Mouse (Mus musculus) heart, adult 18-20 months (tissue): ENCODE measurements around the gene Abca2. TPM values are rescaled to one million over a fixed set of nuclear protein-coding genes. Genes with fewer than 3 reads are reported as not detected.

ENCODE experiments used
- DNase-seq, 2 experiments: peaks; one replicate each; pipeline ENCODE4 v3.0.0; 2021 to 2022; ENCODE audit warnings: mixed read lengths in 1 of 2
- total RNA-seq, 2 experiments: library from RNA; stranded (reverse); gene quantifications; 2 replicates each; pipeline ENCODE4 v1.2.3; 2021

Abca2 gene
- total RNA-seq, 2 experiments from 2014 or later: 41.4 to 43.2 TPM

DNA sequence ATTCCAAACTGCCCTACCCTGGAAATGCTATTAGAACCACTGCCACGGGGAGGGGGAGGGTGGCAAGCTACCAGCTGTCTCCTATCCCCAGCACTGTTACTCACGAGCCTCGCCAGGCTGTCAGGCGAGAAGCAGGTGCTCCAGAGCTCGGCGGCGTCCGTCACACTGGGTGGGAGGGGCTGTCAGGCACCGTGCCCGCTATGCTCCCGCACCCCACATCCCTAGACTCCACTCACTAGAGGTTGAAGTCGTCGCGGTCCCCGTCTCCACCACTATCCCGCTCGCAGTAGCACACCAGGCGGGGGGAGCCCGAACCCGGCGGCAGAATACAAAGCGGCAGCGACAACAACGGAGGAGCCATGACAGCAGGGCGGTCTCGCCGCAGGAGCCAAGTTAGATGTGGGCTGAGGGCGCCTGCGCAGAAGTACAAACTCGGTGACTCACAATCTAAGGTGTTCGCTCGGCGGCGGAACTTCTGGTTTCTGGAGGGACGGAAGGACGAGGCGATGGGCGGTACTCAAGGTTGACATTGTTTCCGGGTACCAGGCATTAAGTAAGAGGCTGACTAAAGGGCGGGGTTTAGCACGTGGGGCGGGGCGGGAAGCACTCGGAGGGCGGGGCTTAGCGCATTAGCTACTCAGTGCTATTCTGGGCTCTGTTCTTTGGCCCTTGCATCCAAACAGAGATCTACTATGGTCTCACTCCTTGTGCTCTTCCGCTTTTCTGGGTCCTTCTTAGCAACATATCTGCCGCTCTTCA lies 32.2 kb downstream of the Abca2 start, which contains the start of gene Paxx:
TSS of gene Paxx (minus strand) at position 544 of the 759 bp plus-strand sequence.
- DNase-seq: peak; percentile 93 to 97

DNA sequence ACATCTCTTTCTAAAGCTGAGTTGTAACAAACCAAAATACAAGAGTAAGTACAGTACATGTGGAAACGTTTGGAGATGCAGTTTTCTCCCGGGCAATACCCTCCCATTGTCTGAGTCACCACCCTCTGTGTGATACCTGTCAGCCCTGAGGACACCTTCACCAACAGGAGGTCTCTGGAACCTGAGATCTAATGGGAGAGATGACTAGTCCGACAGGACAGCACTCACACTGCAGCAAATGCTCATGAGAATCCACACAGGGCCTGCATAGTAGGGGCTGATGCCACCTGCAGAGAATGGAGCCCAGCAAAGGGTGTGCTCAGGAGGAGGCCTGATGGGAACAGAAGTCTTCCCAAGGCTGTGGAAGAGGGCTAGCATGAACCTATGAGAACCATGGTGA lies 32.9 kb downstream of the Abca2 start:
- DNase-seq: no peak

GRCm38 (mm10) chr2:25463630-25464029 lies 35.1 kb downstream of the Abca2 start:
- DNase-seq: no peak

GRCm38 (mm10) chr2:25465256-25465655 lies 36.8 kb downstream of the Abca2 start:
- no peak for DNase-seq

GRCm38 (mm10) chr2:25465816-25466635 lies 37.5 kb downstream of the Abca2 start:
- DNase-seq: peak in 1 of 2 experiments; percentile 43

- DNase-seq: peak; percentile 32 to 44
These were observed 39.3 kb downstream of the Abca2 start for GRCm38 (mm10) chr2:25467606-25468303.

- peak; percentile 72 to 77 for DNase-seq
These were observed 40.7 kb downstream of the Abca2 start for GRCm38 (mm10) chr2:25468962-25469915.

DNA sequence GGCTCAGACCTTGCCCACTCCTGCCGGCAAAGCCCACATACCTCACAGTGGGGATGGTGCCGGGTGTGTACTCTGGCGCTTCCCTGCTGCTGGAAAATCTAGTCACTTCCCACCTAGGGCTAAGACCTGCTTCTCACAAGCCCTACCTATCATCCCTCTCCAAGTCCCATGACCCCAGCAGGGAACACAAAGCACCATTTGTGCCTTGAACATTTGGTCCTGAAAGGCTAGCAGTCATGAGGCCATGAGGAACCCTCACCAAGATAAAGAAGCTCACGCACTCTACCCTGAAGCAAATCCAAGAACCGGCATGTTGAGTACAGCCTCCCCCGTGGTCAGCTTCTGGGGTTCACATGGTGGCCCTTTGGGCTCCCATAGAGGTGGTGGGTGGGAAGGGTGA lies 41.5 kb downstream of the Abca2 start, which contains the start of gene Ptgds:
TSS of gene Ptgds (minus strand) at position 78 of the 400 bp plus-strand sequence.
- DNase-seq: peak; percentile 50 to 69

- no peak for DNase-seq
These were observed 44.0 kb downstream of the Abca2 start for GRCm38 (mm10) chr2:25472550-25472949.

GRCm38 (mm10) chr2:25477541-25477940 lies 49.0 kb downstream of the Abca2 start:
- DNase-seq: no peak

DNA sequence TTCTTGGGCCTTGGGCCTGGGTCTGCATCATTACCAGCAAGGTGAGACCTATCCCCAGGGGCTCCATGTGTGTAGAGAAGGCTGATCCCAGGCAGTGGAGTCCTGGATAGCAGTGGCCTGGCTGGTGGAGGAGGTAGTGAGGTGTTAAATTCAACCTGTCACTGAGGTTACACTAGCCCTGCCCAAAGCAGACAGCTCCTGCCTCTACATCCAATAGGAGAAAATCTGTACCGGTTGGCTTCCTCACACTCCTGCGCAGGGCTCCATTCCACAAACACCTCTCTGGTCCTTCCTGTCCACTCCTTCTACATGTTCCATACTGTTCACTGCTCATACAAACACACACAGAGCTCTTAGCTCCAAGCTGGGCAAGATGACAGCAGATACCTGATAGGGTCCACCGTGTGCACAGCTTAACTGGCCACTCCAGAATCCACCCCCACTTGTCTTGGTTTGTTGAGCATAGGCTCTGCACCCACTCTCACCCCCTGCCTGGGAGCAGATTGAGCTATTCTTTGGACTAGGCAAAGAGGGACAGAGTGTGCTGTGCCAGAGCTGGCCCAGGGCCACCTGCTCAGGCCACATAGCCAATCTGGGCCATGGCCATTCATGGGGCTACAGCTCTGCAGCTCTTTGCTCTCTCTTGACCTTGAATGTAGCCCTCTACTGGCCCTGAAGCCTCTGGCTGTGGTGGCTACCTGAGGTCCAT lies 49.6 kb downstream of the Abca2 start:
- DNase-seq: peak; percentile 70 to 80

DNA sequence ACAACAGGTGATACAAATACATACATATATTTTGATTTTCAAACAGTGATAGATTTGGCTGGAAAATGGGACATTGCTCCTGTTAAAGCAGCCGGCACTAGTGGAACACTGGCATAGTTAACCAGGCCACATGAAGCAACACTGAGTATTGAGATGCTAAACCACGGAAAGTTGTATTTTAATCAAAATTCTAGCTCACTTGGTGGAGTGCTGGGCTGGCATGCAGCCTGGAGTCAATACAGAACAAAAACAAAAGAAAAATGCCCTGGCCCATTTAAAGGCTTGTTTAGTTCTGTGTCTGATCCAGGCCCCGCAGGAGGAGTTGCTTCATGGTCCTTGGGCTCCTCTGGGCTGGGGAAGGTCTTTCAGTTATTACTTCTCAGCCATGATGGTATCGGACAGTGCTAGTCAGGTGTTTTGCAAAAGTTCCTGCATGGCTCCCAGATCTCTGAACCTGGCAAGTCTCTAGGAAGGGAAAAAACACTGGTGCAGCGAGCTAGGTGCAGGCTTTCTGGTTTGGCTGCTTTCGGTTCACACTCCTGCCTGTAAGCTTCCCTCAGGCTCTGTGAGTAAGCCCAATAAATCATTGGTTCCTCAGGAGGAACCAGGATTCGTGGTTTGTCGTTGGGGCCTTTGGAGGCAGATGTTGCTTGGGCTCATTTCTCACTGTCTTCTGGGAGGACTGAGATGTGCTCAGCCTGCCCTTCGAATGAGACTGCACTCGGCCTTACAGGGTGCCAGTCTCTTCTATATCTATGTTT lies 51.2 kb downstream of the Abca2 start:
- no peak for DNase-seq

- no peak for DNase-seq
These were observed 52.0 kb downstream of the Abca2 start for GRCm38 (mm10) chr2:25480541-25480940.

DNA sequence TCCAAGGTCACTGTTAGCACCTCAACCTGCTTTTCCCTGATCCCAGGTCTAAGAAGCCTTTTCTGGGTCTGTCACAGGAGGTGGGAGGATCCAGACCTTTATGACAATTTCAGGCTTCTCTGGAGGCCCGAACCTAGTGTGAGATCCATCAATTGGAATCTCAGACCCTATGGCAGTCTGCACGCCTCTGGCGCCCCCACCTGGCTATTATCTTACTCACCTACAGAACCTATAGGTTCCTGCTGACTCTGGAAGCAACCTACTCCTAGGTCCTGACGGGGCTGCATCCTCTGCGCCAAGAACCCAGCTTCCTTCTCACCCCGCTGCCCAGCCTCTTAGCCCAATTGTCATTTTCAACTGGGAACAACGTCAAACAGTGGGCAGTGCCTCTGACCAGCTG lies 54.5 kb downstream of the Abca2 start:
- DNase-seq: peak in 1 of 2 experiments; percentile 64

DNA sequence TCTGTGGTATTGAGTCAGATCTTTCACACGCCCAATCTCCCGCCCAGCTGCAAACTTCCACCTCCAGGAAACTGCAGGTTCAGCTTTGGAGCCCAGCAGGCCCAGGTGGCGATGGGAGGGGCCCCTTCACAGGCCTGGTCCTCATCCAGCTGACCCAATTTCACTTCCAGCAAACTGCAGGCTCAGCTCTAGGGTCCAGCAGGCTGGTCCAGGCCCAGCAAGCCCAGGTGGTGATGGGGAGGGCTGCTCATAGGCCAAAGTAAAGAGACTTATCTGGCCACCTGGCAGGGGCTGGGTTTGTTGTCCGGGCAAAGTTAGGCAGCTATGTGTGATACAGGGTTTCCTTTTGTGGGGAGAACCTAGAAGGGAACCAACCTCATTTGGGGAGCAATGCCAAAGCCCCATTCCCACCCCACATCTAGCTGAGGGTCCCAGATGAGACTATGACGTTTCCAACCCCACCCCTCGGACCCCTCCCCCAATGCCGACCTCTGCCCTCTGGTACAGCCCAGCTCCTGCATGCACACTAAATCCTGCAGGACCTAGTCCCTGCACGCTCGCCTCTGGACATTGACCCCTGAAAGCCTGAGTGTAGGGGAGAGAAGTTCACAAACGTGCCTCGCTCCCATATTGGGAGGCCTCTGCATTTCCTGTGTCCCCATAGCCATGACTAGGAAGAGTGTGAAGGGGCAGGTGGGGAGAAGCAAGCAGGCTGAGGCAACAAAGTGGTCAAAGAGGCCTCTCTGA lies 56.6 kb downstream of the Abca2 start:
- DNase-seq: no peak

DNA sequence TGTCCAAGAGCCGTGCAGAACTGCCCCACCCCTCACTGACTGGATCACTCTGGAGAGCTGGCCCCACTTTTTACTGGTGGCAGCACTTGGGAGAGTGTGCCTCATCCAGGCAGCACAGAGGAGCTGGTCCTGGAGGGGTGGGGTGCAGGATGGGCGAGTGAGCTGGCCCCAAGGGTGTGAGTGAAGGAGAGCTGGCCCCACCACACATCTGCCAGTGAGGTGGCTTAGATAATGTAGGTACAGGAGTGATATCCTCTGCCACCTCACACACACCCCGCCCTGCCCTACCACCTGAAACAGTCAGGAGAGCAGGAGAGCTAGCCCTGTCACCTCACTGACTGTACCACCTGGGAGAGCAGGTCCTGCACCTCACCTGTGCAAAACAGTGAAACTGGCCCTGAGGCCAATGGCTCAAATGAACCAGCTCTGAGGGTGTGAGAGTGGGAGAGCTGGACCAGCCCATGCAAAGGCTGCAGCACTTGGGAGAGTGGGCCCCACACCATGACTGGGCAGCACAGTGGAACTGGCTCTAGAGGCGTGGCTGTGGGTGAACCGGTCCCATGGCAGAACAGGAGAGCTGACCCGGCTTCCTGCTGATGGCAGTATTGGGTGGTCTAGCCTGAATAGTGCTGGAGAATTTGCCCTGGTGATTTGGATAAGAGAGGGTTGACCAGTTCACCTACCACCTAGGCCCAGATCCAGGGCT lies 59.6 kb downstream of the Abca2 start:
- DNase-seq: no peak

- DNase-seq: no peak
These were observed 60.2 kb downstream of the Abca2 start for GRCm38 (mm10) chr2:25488671-25489068.

GRCm38 (mm10) chr2:25492988-25493387 lies 64.5 kb downstream of the Abca2 start:
- no peak for DNase-seq
